Mouse (Mus musculus) liver, embryonic 14.5 days (tissue): Measurements from ENCODE around the gene Jmjd1c. TPM values are rescaled to one million over a fixed set of nuclear protein-coding genes. Genes with fewer than 3 reads are reported as not detected.

ENCODE experiments used
- ATAC-seq: fragments of 200-750 bp; cut with Nextera tagmentation; 2 replicates; pipeline ENCODE4 v1.8.0; 2017; ENCODE audit warnings: moderate number of reproducible peaks, mild to moderate bottlenecking, moderate library complexity; ENCODE audit not compliant: insufficient read depth
- DNase-seq, 3 experiments: peaks; one replicate each; pipeline ENCODE4 v3.0.0-alpha.2; 2012 to 2013; ENCODE audit warnings: low read depth in 3 of 3, low spot score in 3 of 3
- H3K27ac ChIP-seq: fragments of 300-500 bp; sonication (generic); 2 replicates; pipeline ENCODE4 v1.5.1; 2014; ENCODE audit warnings: moderate library complexity, mild to moderate bottlenecking, control low read depth, inconsistent platforms
- H3K27me3 ChIP-seq: fragments of 300-500 bp; sonication (generic); 2 replicates; pipeline ENCODE4 v1.6.1; 2014; ENCODE audit warnings: mild to moderate bottlenecking, low read length, moderate library complexity; ENCODE audit not compliant: control insufficient read depth, insufficient read depth
- H3K36me3 ChIP-seq: fragments of 300-500 bp; sonication (generic); replicated peaks from 2 replicates; pipeline ENCODE4 v1.6.1; 2014; ENCODE audit warnings: low read depth; ENCODE audit not compliant: control insufficient read depth, insufficient read depth
- H3K4me1 ChIP-seq, 2 experiments: fragments of 200-500 bp in 1 of 2; fragments of 300-500 bp in 1 of 2; sonication (generic) in 1 of 2; replicated peaks; 2 replicates each; pipeline ENCODE4 v1.6.1; 2012 to 2014; ENCODE audit warnings: antibody characterized with exemption in 1 of 2, inconsistent platforms in 1 of 2, low read length in 1 of 2; ENCODE audit not compliant: control insufficient read depth in 2 of 2, insufficient read depth in 2 of 2
- H3K4me2 ChIP-seq: fragments of 300-500 bp; sonication (generic); 2 replicates; pipeline ENCODE4 v1.6.1; 2014; ENCODE audit warnings: low read depth, mild to moderate bottlenecking, control low read depth, moderate library complexity
- H3K4me3 ChIP-seq, 2 experiments: fragments of 200-500 bp in 1 of 2; fragments of 300-500 bp in 1 of 2; sonication (generic) in 1 of 2; 2 replicates each; pipeline ENCODE4 v1.5.1; 2012 to 2014; ENCODE audit warnings: low read depth in 2 of 2, low read length in 2 of 2, mild to moderate bottlenecking in 2 of 2, control low read depth in 1 of 2, inconsistent platforms in 1 of 2, moderate library complexity in 1 of 2; ENCODE audit not compliant: insufficient read depth in 1 of 2
- H3K9ac ChIP-seq: fragments of 300-500 bp; sonication (generic); replicated peaks from 2 replicates; pipeline ENCODE4 v1.6.1; 2014; ENCODE audit warnings: mild to moderate bottlenecking, control low read depth, moderate library complexity
- H3K9me3 ChIP-seq: fragments of 300-500 bp; sonication (generic); 2 replicates; pipeline ENCODE4 v1.6.1; 2016; ENCODE audit warnings: low read length, mixed read lengths; ENCODE audit not compliant: control insufficient read depth
- CTCF ChIP-seq: IDR thresholded peaks from 2 replicates; pipeline ENCODE4 v1.5.1; 2016; ENCODE audit warnings: antibody characterized with exemption, low read depth, control low read depth
- EP300 ChIP-seq: IDR thresholded peaks from 2 replicates; pipeline ENCODE4 v1.6.1; 2016; ENCODE audit warnings: antibody characterized with exemption, low read depth
- WGBS: fragments of 180-500 bp; shearing (Covaris S2); extraction: QIAGEN DNeasy Blood & Tissue Kit; methylation state at CpG from one replicate; pipeline ENCODE4 v1.1.7; 2014; ENCODE audit not compliant: insufficient replicate concordance; 5-methylcytosine and 5-hydroxymethylcytosine counted together
- polyA plus RNA-seq, 2 experiments: library from polyadenylated mRNA; depleted of rRNA in 1 of 2; stranded (reverse) in 1 of 2; unstranded in 1 of 2; fragments of >200 nt; fragmentation: Nextera tagmentation in 1 of 2; extraction: Ambion mirVana in 1 of 2; gene quantifications; 2 replicates each; pipeline versions ENCODE4 v1.2.1 to v1.2.3; 2012 to 2014

The Jmjd1c gene
- polyA plus RNA-seq, 2 experiments, result 6.5 to 8.7 TPM

GRCm38 (mm10) chr10:67126859-67127758, 31.2 kb downstream of the Jmjd1c start:
- no peak for TF ChIP-seq EP300
- TF ChIP-seq CTCF, result no peak
- Histone ChIP-seq H3K4me2 (peak overlapping the region; percentile 84), H3K9me3 (no peaks in the 10 kb centered on the region), H3K27ac (no peak overlapping the region), H3K27me3 (peaks cover 28% of the 10 kb centered on the region), H3K4me3 (peak overlapping the region; percentile 61 to 67), H3K9ac (peak overlapping the region; percentile 49), H3K36me3 (no peaks in the 10 kb centered on the region), H3K4me1 (0 out of 4 replicates have a peak, but pooled peaks cover 0 to 2% of the 10 kb centered on the region in 2 experiments)
- ATAC-seq (peak; percentile 71), DNase-seq (no peak)
- WGBS, result under 1% methylated on average over 98 of the region's 115 CpGs

GRCm38 (mm10) chr10:67129531-67129930, 33.6 kb downstream of the Jmjd1c start:
- WGBS, result 42% methylated on average over 1 of the region's 1 CpGs
- no peak overlapping the region for H3K4me2 ChIP-seq
- no peak for TF ChIP-seq EP300
- TF ChIP-seq CTCF, result no peak
- 0 out of 4 replicates have a peak, but pooled peaks cover 0 to 2% of the 10 kb centered on the region in 2 experiments for H3K4me1 ChIP-seq
- H3K9ac ChIP-seq, result no peak overlapping the region
- no peak for DNase-seq
- no peak for ATAC-seq
- H3K9me3 ChIP-seq, result no peaks in the 10 kb centered on the region
- H3K36me3 ChIP-seq, result no peaks in the 10 kb centered on the region
- H3K27ac ChIP-seq, result no peak overlapping the region
- peaks cover 28% of the 10 kb centered on the region for H3K27me3 ChIP-seq
- no peak overlapping the region for H3K4me3 ChIP-seq

- Histone ChIP-seq H3K36me3 (no peaks in the 10 kb centered on the region), H3K9me3 (no peaks in the 10 kb centered on the region), H3K9ac (no peak overlapping the region), H3K27ac (no peak overlapping the region), H3K4me2 (no peak overlapping the region), H3K27me3 (peaks cover 13% of the 10 kb centered on the region), H3K4me3 (no peak overlapping the region), H3K4me1 (0 out of 4 replicates have a peak, but pooled peaks cover 0 to 2% of the 10 kb centered on the region in 2 experiments)
- DNase-seq (no peak), ATAC-seq (no peak)
- 20% methylated on average over 1 of the region's 1 CpGs for WGBS
- TF ChIP-seq CTCF (no peak), EP300 (no peak)
Observed at GRCm38 (mm10) chr10:67131709-67132108, 35.8 kb downstream of the Jmjd1c start.

- TF ChIP-seq CTCF (no peak; the same call in 1 of the 2 replicates), EP300 (no peak)
- no peak for DNase-seq
- 78% methylated on average over 2 of the region's 2 CpGs for WGBS
- H3K4me3 ChIP-seq, result no peak overlapping the region
- H3K27me3 ChIP-seq, result no peaks in the 10 kb centered on the region
- H3K4me1 ChIP-seq, result no peaks in the 10 kb centered on the region
- no peak overlapping the region for H3K9ac ChIP-seq
- H3K9me3 ChIP-seq, result no peaks in the 10 kb centered on the region
- H3K27ac ChIP-seq, result no peak overlapping the region
- no peak for ATAC-seq
- H3K36me3 ChIP-seq, result no peaks in the 10 kb centered on the region
- H3K4me2 ChIP-seq, result no peak overlapping the region
Observed at GRCm38 (mm10) chr10:67134322-67134721, 38.4 kb downstream of the Jmjd1c start.

- DNase-seq, result no peak
- TF ChIP-seq CTCF (no peak), EP300 (no peak)
- Histone ChIP-seq H3K9me3 (no peaks in the 10 kb centered on the region), H3K27me3 (no peaks in the 10 kb centered on the region), H3K4me1 (no peaks in the 10 kb centered on the region), H3K4me3 (no peak overlapping the region), H3K36me3 (no peaks in the 10 kb centered on the region), H3K27ac (no peak overlapping the region), H3K4me2 (no peak overlapping the region), H3K9ac (no peak overlapping the region)
- 75% methylated on average over 2 of the region's 2 CpGs for WGBS
- no peak for ATAC-seq
Observed at GRCm38 (mm10) chr10:67137437-67137836, 41.5 kb downstream of the Jmjd1c start.
